In the genomic region with DNA sequence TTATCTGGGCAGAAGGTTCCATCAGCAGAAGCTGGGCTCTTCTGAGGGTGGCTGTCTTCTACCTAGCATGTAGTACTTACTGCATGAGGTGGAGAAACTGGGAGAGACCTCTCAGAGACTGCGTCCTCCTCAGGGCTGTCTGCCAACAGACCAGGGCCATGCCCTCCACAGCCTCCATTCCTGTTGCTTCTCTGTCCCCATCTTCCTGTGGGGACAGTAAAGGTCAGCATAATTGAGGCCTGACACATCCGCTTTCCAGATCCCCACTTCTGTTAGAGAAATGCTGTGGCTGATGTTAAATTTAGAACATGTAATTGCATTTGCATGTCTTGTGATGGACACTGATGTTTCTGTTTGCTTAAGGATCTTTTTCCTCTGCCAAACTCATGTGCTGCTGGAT, we compare ENCODE assay signal across 30 mouse cellular contexts. TPM values are rescaled to one million over a fixed set of nuclear protein-coding genes. Genes with fewer than 3 reads are reported as not detected.
A peak's percentile ranks its signal among the peaks of the same experiment; 100 is the strongest.
DNase-seq lines count a peak whose midpoint lies in the region; ATAC-seq and TF ChIP-seq lines count a peak whose summit lies in the region.
"Had no signal": no experiment of that assay in that cellular context is flagged by ENCODE, and none has a peak within 500 bp of the region (broad histone marks: within the 10 kb centered on the region; RNA-seq: fewer than 3 reads in every experiment).

No protein-coding gene starts in this region.

- H3K4me3 ChIP-seq in liver, adult 2 months (ENCODE audit: insufficient read depth, low read depth, low read length): no peak overlapping the region
- H3K4me3 ChIP-seq in liver, embryonic 12.5 days: no peak overlapping the region
- H3K4me3 ChIP-seq: embryonic facial prominence, embryonic 13.5 days; erythroblast, embryonic 14.5 days; heart, embryonic 13.5 days; hindbrain, embryonic 10.5 days; limb, embryonic 12.5 days; megakaryocyte, embryonic 14.5 days; midbrain, embryonic 13.5 days had no signal

- no peaks in the 10 kb centered on the region for H3K9me3 ChIP-seq in liver, embryonic 12.5 days (replicated peaks)
- H3K9me3 ChIP-seq: heart, embryonic 13.5 days; hindbrain, embryonic 10.5 days; limb, embryonic 12.5 days; megakaryocyte, embryonic 14.5 days; midbrain, embryonic 13.5 days had no signal

- ATAC-seq in liver, embryonic 12.5 days: no peak
- ATAC-seq: forebrain, embryonic 16.5 days; hindbrain, embryonic 16.5 days; liver, postnatal 0 days; midbrain, embryonic 13.5 days had no signal

- H3K4me1 ChIP-seq in liver, adult 2 months (ENCODE audit: control insufficient read depth, insufficient read depth, low read length): no peaks in the 10 kb centered on the region
- H3K4me1 ChIP-seq in liver, embryonic 12.5 days: no peaks in the 10 kb centered on the region
- H3K4me1 ChIP-seq: embryonic facial prominence, embryonic 13.5 days; hindbrain, embryonic 10.5 days; limb, embryonic 12.5 days; megakaryocyte, embryonic 14.5 days; midbrain, embryonic 13.5 days had no signal

- no peaks in the 10 kb centered on the region for H3K36me3 ChIP-seq in liver, adult 2 months (ENCODE audit: control insufficient read depth, insufficient read depth, low read length)
- H3K36me3 ChIP-seq in liver, embryonic 12.5 days: no peaks in the 10 kb centered on the region
- H3K36me3 ChIP-seq: heart, embryonic 13.5 days; hindbrain, embryonic 10.5 days; limb, embryonic 12.5 days; midbrain, embryonic 13.5 days had no signal

- no peak overlapping the region; the same call in 1 of the 2 replicates for H3K27ac ChIP-seq in liver, adult 2 months (replicated peaks; ENCODE audit: insufficient read depth, low read depth, low read length)
- no peak overlapping the region for H3K27ac ChIP-seq in liver, embryonic 12.5 days
- H3K27ac ChIP-seq: embryonic facial prominence, embryonic 13.5 days; heart, embryonic 13.5 days; hindbrain, embryonic 10.5 days; limb, embryonic 12.5 days; midbrain, embryonic 13.5 days had no signal

- H3K9ac ChIP-seq in liver, adult 2 months (ENCODE audit: low read depth, low read length): no peak overlapping the region
- H3K9ac ChIP-seq in liver, embryonic 12.5 days: no peak overlapping the region
- H3K9ac ChIP-seq: embryonic facial prominence, embryonic 13.5 days; heart, embryonic 13.5 days; limb, embryonic 12.5 days; liver, postnatal 0 days; midbrain, embryonic 13.5 days had no signal

- DNase-seq in adrenal gland, adult 2 months: peak; percentile 29
- no peak for DNase-seq in adrenal gland, postnatal 36 days
- DNase-seq in heart, adult 11 months: peak; percentile 95
- DNase-seq in heart, postnatal 4 days: no peak
- peak; percentile 33 for DNase-seq in liver, adult 2 months (ENCODE audit: extremely low read depth, low read depth, low spot score)
- DNase-seq in c-Kit-positive CD71-positive TER-119-positive erythroid progenitor cells, embryonic 14.5 days (ENCODE audit: low spot score): no peak
- DNase-seq in urinary bladder, adult 18-20 months (ENCODE audit: low spot score in 2 of 2): no peak
- DNase-seq: adrenal gland, postnatal 10 days; cerebellum, adult 11-12 months; cerebellum, adult 9-11 months; embryo, embryonic 11 days; gastrocnemius, postnatal 14 days; heart, postnatal 10 days; kidney, postnatal 10 days; layer of hippocampus, adult 9-11 months; liver, postnatal 0 days; lung, postnatal 36 days; thymus, postnatal 25 days had no signal

- no peak overlapping the region for H3K4me2 ChIP-seq in liver, embryonic 12.5 days
- H3K4me2 ChIP-seq: embryonic facial prominence, embryonic 13.5 days; heart, embryonic 13.5 days; limb, embryonic 12.5 days; liver, embryonic 11.5 days; midbrain, embryonic 13.5 days had no signal

- no peaks in the 10 kb centered on the region for H3K79me2 ChIP-seq in liver, adult 2 months (ENCODE audit: control insufficient read depth, insufficient read depth, low read length)

- no peak for TF ChIP-seq POLR2A in liver, adult 2 months (IDR thresholded peaks at IDR 0.05; ENCODE audit: extremely low read depth, insufficient read depth, low read length)

- TF ChIP-seq CTCF in liver, adult 2 months (IDR thresholded peaks at IDR 0.05; ENCODE audit: low read depth, low read length): no peak

- H3K27me3 ChIP-seq in liver, adult 2 months (ENCODE audit: control insufficient read depth, insufficient read depth, low read length): no peaks in the 10 kb centered on the region
- no peaks in the 10 kb centered on the region for H3K27me3 ChIP-seq in liver, embryonic 12.5 days (replicated peaks)
- H3K27me3 ChIP-seq: CH12.LX; embryonic facial prominence, embryonic 13.5 days; heart, embryonic 13.5 days; limb, embryonic 12.5 days; megakaryocyte, embryonic 14.5 days; midbrain, embryonic 13.5 days had no signal

- 81% methylated on average over 2 of the region's 2 CpGs for WGBS in liver, adult 2 months
- 74% methylated on average over 2 of the region's 2 CpGs for WGBS in liver, embryonic 12.5 days (ENCODE audit: insufficient replicate concordance)

RNA-seq across cellular contexts. Expression of a gene that starts 18.0 kb away (rescaled TPM):
- total RNA-seq in adrenal gland, adult 2 months (2021): 10 to 100 TPM; 43.3 to 94.2 TPM
- polyA plus RNA-seq in adrenal gland, adult 2 months (2012; rRNA removed): 25.1 and 25.5 TPM in 2 replicates
- 10 to 100 TPM; 27.4 to 47.1 TPM for total RNA-seq in adrenal gland, postnatal 36 days (2021)
- total RNA-seq in heart, postnatal 4 days (2021): 1 to 10 TPM; 5.5 to 5.7 TPM
- total RNA-seq in liver, adult 2 months (2014; rRNA removed): 0.65 and 0.87 TPM in 2 replicates
- polyA plus RNA-seq in liver, adult 2 months (2012; rRNA removed): 0.36 and 0.80 TPM in 2 replicates
- 2.0 and 2.1 TPM in 2 replicates for polyA plus RNA-seq in liver, embryonic 12.5 days (2016; fragmentation: Nextera tagmentation; extraction: Ambion mirVana)

Comparison
In these comparisons a context has a peak if more than half of its experiments do, and no peak if none do; other contexts are left out.
1. DNase-seq: peak in adrenal gland, adult 2 months (single experiment), heart, adult 11 months (single experiment) and liver, adult 2 months (single experiment); none in adrenal gland, postnatal 36 days (0 of 2), heart, postnatal 4 days (single experiment), c-Kit-positive CD71-positive TER-119-positive erythroid progenitor cells, embryonic 14.5 days (single experiment) and urinary bladder, adult 18-20 months (0 of 2).
2. RNA of a gene that starts 18.0 kb away (total RNA-seq): 43.3 to 94.2 TPM in adrenal gland, adult 2 months and 27.4 to 47.1 TPM in adrenal gland, postnatal 36 days; 5.5 to 5.7 TPM in heart, postnatal 4 days and 0.65 to 0.87 TPM in liver, adult 2 months; every median in the first group is over 4 times any median in the second.